ENCODE assay signal across 8 mouse cellular contexts in genomic region chr2:132701451-132701886, GRCm38 (mm10). TPM values are rescaled to one million over a fixed set of nuclear protein-coding genes. Genes with fewer than 3 reads are reported as not detected.
DNase-seq lines count a peak whose midpoint lies in the region; ATAC-seq lines count a peak whose summit lies in the region.

No protein-coding gene starts in this region.

- WGBS in kidney, embryonic 15.5 days: 22% methylated on average over 7 of the region's 7 CpGs
- WGBS in liver, embryonic 11.5 days: 23% methylated on average over 7 of the region's 7 CpGs

- H3K9ac ChIP-seq in kidney, embryonic 15.5 days: no peak overlapping the region
- no peak overlapping the region for H3K9ac ChIP-seq in liver, embryonic 11.5 days (ENCODE audit: low read depth, low read length)

- no peak overlapping the region for H3K27ac ChIP-seq in kidney, embryonic 15.5 days
- no peak overlapping the region for H3K27ac ChIP-seq in liver, embryonic 11.5 days (ENCODE audit: low read depth, low read length)

- no peaks in the 10 kb centered on the region for H3K27me3 ChIP-seq in kidney, embryonic 15.5 days
- no peaks in the 10 kb centered on the region for H3K27me3 ChIP-seq in liver, embryonic 11.5 days (replicated peaks; ENCODE audit: control insufficient read depth, insufficient read depth, low read length)

- no peaks in the 10 kb centered on the region for H3K4me1 ChIP-seq in kidney, embryonic 15.5 days
- peaks cover 12% of the 10 kb centered on the region for H3K4me1 ChIP-seq in liver, embryonic 11.5 days (replicated peaks; ENCODE audit: control insufficient read depth, insufficient read depth, low read length)

- no peak overlapping the region for H3K4me3 ChIP-seq in kidney, embryonic 15.5 days (replicated peaks)
- no peak overlapping the region for H3K4me3 ChIP-seq in liver, embryonic 11.5 days (ENCODE audit: low read depth, low read length)

- peak; percentile 75 for ATAC-seq in granulocyte monocyte progenitor cell, adult 5-6 weeks (replicated peaks; ENCODE audit: poor library complexity, severe bottlenecking)
- peak; percentile 71 for ATAC-seq in kidney, embryonic 15.5 days (replicated peaks; ENCODE audit: low FRiP score)
- ATAC-seq in liver, embryonic 11.5 days (replicated peaks; ENCODE audit: low FRiP score): peak; percentile 51

- DNase-seq in CD4-positive, CD25-positive, alpha-beta regulatory T cell, adult 2 months (ENCODE audit: low read depth, low spot score): peak; percentile 85
- peak; percentile 76 for DNase-seq in adrenal gland, adult 18-20 months (ENCODE audit: low spot score in 2 of 2)
- DNase-seq in embryo, embryonic 10.5 days (ENCODE audit: low spot score): peak; percentile 75
- no peak for DNase-seq in liver, embryonic 11.5 days (ENCODE audit: low spot score)
- DNase-seq in naive thymus-derived CD4-positive, alpha-beta T cell, adult 2 months (ENCODE audit: low read depth): peak; percentile 84
- peak; percentile 87 for DNase-seq in testis, postnatal 10 days (ENCODE audit: low spot score)

- no peaks in the 10 kb centered on the region for H3K36me3 ChIP-seq in kidney, embryonic 15.5 days
- H3K36me3 ChIP-seq in liver, embryonic 11.5 days (ENCODE audit: control insufficient read depth, insufficient read depth, low read length): no peaks in the 10 kb centered on the region

- H3K4me2 ChIP-seq in kidney, embryonic 15.5 days: no peak overlapping the region
- H3K4me2 ChIP-seq in liver, embryonic 11.5 days: no peak overlapping the region

- no peaks in the 10 kb centered on the region for H3K9me3 ChIP-seq in kidney, embryonic 15.5 days (replicated peaks)
- H3K9me3 ChIP-seq in liver, embryonic 11.5 days (ENCODE audit: control insufficient read depth, low read length): no peaks in the 10 kb centered on the region

RNA-seq across cellular contexts. Expression of gene Shld1, which starts 14.7 kb away (rescaled TPM):
- 1 to 10 TPM; 7.9 to 8.2 TPM for total RNA-seq in adrenal gland, adult 18-20 months (2021)
- 5.2 and 7.5 TPM in 2 replicates for total RNA-seq in granulocyte monocyte progenitor cell, adult 5-6 weeks (2014; fragmentation: Nextera tagmentation)
- total RNA-seq in granulocyte monocyte progenitor cell, adult 5-6 weeks (2017): 10.3 and 11.0 TPM in 2 replicates
- 15.2 and 16.2 TPM in 2 replicates for polyA plus RNA-seq in kidney, embryonic 15.5 days (2015; fragmentation: Nextera tagmentation; extraction: Ambion mirVana)
- 14.1 and 14.9 TPM in 2 replicates for polyA plus RNA-seq in liver, embryonic 11.5 days (2014; fragmentation: Nextera tagmentation; extraction: Ambion mirVana)
